Mouse (Mus musculus): Measurements from ENCODE around the gene Clasp2. TPM values are rescaled to one million over a fixed set of nuclear protein-coding genes. Genes with fewer than 3 reads are reported as not detected.

Gene Clasp2
- polyA plus RNA-seq, 1 experiment, result 6.6 TPM

GRCm38 (mm10) chr9:113915789-113916188, 174.5 kb downstream of the Clasp2 start:
- Histone ChIP-seq H3K27me3 (ENCODE audit: control insufficient read depth, insufficient read depth, insufficient read length) (no peaks in the 10 kb centered on the region), H3ac (ENCODE audit: control insufficient read depth, insufficient read length) (no peak overlapping the region), H3K79me2 (ENCODE audit: control insufficient read depth, insufficient read depth) (no peaks in the 10 kb centered on the region), H3K4me2 (ENCODE audit: low read depth) (no peak overlapping the region), H3K4me3 (no peak overlapping the region), H3K36me3 (ENCODE audit: control insufficient read depth, insufficient read depth) (peaks cover 12% of the 10 kb centered on the region)
- TF ChIP-seq MYOG (IDR thresholded peaks at IDR 0.05; ENCODE audit: control insufficient read depth in 1 of 3, insufficient read depth in 1 of 3, insufficient read length in 2 of 3, low read depth in 2 of 3) (no peak), TCF12 (IDR thresholded peaks at IDR 0.05; ENCODE audit: insufficient read depth, poor library complexity, severe bottlenecking) (no peak), MAX (IDR thresholded peaks at IDR 0.05; ENCODE audit: low read depth) (no peak), POLR2A (IDR thresholded peaks at IDR 0.05; ENCODE audit: insufficient read length, low read depth) (no peak), E2F4 (IDR thresholded peaks at IDR 0.05; ENCODE audit: insufficient read depth) (no peak), USF1 (IDR thresholded peaks at IDR 0.05; ENCODE audit: low read depth) (no peak)

DNA sequence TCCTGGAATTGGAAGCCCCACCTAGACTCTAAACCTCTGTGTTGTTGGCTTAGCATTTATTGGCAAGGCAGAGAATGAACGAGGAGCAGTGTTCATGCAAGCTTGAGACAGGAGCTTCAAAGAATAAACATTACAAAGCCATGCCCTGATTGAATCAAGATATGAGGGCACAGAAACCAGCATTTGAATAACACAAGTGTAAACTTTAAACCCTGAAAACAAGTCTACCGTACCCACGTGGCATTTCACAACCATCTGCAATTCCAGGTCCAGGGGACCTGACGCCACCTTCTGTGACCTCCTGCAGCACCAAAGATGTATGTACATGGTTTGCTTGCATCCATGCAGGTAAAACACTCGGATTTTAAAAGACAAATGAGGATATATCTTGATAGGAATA, 181.4 kb downstream of the Clasp2 start:
- H3ac ChIP-seq (ENCODE audit: control insufficient read depth, insufficient read length), result no peak overlapping the region

GRCm38 (mm10) chr9:113924883-113925282, 183.6 kb downstream of the Clasp2 start:
- Histone ChIP-seq H3ac (ENCODE audit: control insufficient read depth, insufficient read length) (no peak overlapping the region), H3K79me2 (ENCODE audit: control insufficient read depth, insufficient read depth) (no peaks in the 10 kb centered on the region)
- TF ChIP-seq TCF3 (IDR thresholded peaks at IDR 0.05; ENCODE audit: insufficient read length, low read depth), result no peak
- no peak for TF ChIP-seq REST (IDR thresholded peaks at IDR 0.05; ENCODE audit: insufficient read depth, insufficient read length)
- no peak for TF ChIP-seq SRF (IDR thresholded peaks at IDR 0.05; ENCODE audit: control insufficient read depth, insufficient read length, low read depth)
- no peak for TF ChIP-seq USF1 (IDR thresholded peaks at IDR 0.05; ENCODE audit: low read depth)
- no peak for TF ChIP-seq TCF12 (IDR thresholded peaks at IDR 0.05; ENCODE audit: insufficient read depth, poor library complexity, severe bottlenecking)
- TF ChIP-seq E2F4 (IDR thresholded peaks at IDR 0.05; ENCODE audit: insufficient read depth), result no peak
- no peak for TF ChIP-seq POLR2A (IDR thresholded peaks at IDR 0.05; ENCODE audit: insufficient read length, low read depth)
- no peak for TF ChIP-seq MYOD1 (IDR thresholded peaks at IDR 0.05; ENCODE audit: control insufficient read depth in 1 of 3, insufficient read length in 2 of 3, low read depth in 2 of 3)
- TF ChIP-seq POLR2AphosphoS2 (IDR thresholded peaks at IDR 0.05; ENCODE audit: insufficient read length, low read depth), result no peak
- no peak for TF ChIP-seq CEBPB (IDR thresholded peaks at IDR 0.05; ENCODE audit: insufficient read depth, poor library complexity, severe bottlenecking)
- TF ChIP-seq MAX (IDR thresholded peaks at IDR 0.05; ENCODE audit: low read depth), result no peak
- no peak for TF ChIP-seq MYOG (IDR thresholded peaks at IDR 0.05; ENCODE audit: control insufficient read depth in 1 of 3, insufficient read depth in 1 of 3, insufficient read length in 2 of 3, low read depth in 2 of 3)

More for the DNA sequence above, 181.4 kb downstream of the Clasp2 start:
- no peak overlapping the region for H3K4me2 ChIP-seq (ENCODE audit: low read depth)
- no peaks in the 10 kb centered on the region for H3K27me3 ChIP-seq (ENCODE audit: control insufficient read depth, insufficient read depth, insufficient read length)
- H3K79me2 ChIP-seq (ENCODE audit: control insufficient read depth, insufficient read depth), result no peaks in the 10 kb centered on the region
- peaks cover 4% of the 10 kb centered on the region for H3K36me3 ChIP-seq (ENCODE audit: control insufficient read depth, insufficient read depth)
- no peak for TF ChIP-seq MAX (IDR thresholded peaks at IDR 0.05; ENCODE audit: low read depth)
- no peak for TF ChIP-seq POLR2A (IDR thresholded peaks at IDR 0.05; ENCODE audit: insufficient read length, low read depth)
- TF ChIP-seq TCF12 (IDR thresholded peaks at IDR 0.05; ENCODE audit: insufficient read depth, poor library complexity, severe bottlenecking), result no peak
- TF ChIP-seq POLR2AphosphoS2 (IDR thresholded peaks at IDR 0.05; ENCODE audit: insufficient read length, low read depth), result no peak
- no peak for TF ChIP-seq MYOG (IDR thresholded peaks at IDR 0.05; ENCODE audit: control insufficient read depth in 1 of 3, insufficient read depth in 1 of 3, insufficient read length in 2 of 3, low read depth in 2 of 3)
- TF ChIP-seq REST (IDR thresholded peaks at IDR 0.05; ENCODE audit: insufficient read depth, insufficient read length), result no peak
- TF ChIP-seq SRF (IDR thresholded peaks at IDR 0.05; ENCODE audit: control insufficient read depth, insufficient read length, low read depth), result no peak
- TF ChIP-seq MYOD1 (IDR thresholded peaks at IDR 0.05; ENCODE audit: control insufficient read depth in 1 of 3, insufficient read length in 2 of 3, low read depth in 2 of 3), result no peak
- no peak for TF ChIP-seq CEBPB (IDR thresholded peaks at IDR 0.05; ENCODE audit: insufficient read depth, poor library complexity, severe bottlenecking)
- TF ChIP-seq TCF3 (IDR thresholded peaks at IDR 0.05; ENCODE audit: insufficient read length, low read depth), result no peak
- no peak for TF ChIP-seq USF1 (IDR thresholded peaks at IDR 0.05; ENCODE audit: low read depth)
- TF ChIP-seq E2F4 (IDR thresholded peaks at IDR 0.05; ENCODE audit: insufficient read depth), result no peak
- H3K4me3 ChIP-seq, result no peak overlapping the region

GRCm38 (mm10) chr9:113928591-113928990, 187.3 kb downstream of the Clasp2 start:
- TF ChIP-seq MAX (IDR thresholded peaks at IDR 0.05; ENCODE audit: low read depth), result no peak
- TF ChIP-seq TCF12 (IDR thresholded peaks at IDR 0.05; ENCODE audit: insufficient read depth, poor library complexity, severe bottlenecking), result no peak
- no peak for TF ChIP-seq SRF (IDR thresholded peaks at IDR 0.05; ENCODE audit: control insufficient read depth, insufficient read length, low read depth)
- no peak for TF ChIP-seq TCF3 (IDR thresholded peaks at IDR 0.05; ENCODE audit: insufficient read length, low read depth)
- TF ChIP-seq POLR2AphosphoS2 (IDR thresholded peaks at IDR 0.05; ENCODE audit: insufficient read length, low read depth), result no peak
- no peak for TF ChIP-seq POLR2A (IDR thresholded peaks at IDR 0.05; ENCODE audit: insufficient read length, low read depth)
- no peak for TF ChIP-seq MYOD1 (IDR thresholded peaks at IDR 0.05; ENCODE audit: control insufficient read depth in 1 of 3, insufficient read length in 2 of 3, low read depth in 2 of 3)
- TF ChIP-seq E2F4 (IDR thresholded peaks at IDR 0.05; ENCODE audit: insufficient read depth), result no peak
- TF ChIP-seq REST (IDR thresholded peaks at IDR 0.05; ENCODE audit: insufficient read depth, insufficient read length), result no peak
- no peak for TF ChIP-seq CEBPB (IDR thresholded peaks at IDR 0.05; ENCODE audit: insufficient read depth, poor library complexity, severe bottlenecking)
- no peak for TF ChIP-seq MYOG (IDR thresholded peaks at IDR 0.05; ENCODE audit: control insufficient read depth in 1 of 3, insufficient read depth in 1 of 3, insufficient read length in 2 of 3, low read depth in 2 of 3)
- no peak for TF ChIP-seq USF1 (IDR thresholded peaks at IDR 0.05; ENCODE audit: low read depth)
- Histone ChIP-seq H3K36me3 (ENCODE audit: control insufficient read depth, insufficient read depth) (peaks cover 4% of the 10 kb centered on the region), H3ac (ENCODE audit: control insufficient read depth, insufficient read length) (no peak overlapping the region), H3K27me3 (ENCODE audit: control insufficient read depth, insufficient read depth, insufficient read length) (no peaks in the 10 kb centered on the region), H3K4me2 (ENCODE audit: low read depth) (no peak overlapping the region), H3K4me3 (no peak overlapping the region), H3K79me2 (ENCODE audit: control insufficient read depth, insufficient read depth) (peaks cover 19% of the 10 kb centered on the region)

More at GRCm38 (mm10) chr9:113924883-113925282, 183.6 kb downstream of the Clasp2 start:
- Histone ChIP-seq H3K27me3 (ENCODE audit: control insufficient read depth, insufficient read depth, insufficient read length) (no peaks in the 10 kb centered on the region), H3K36me3 (ENCODE audit: control insufficient read depth, insufficient read depth) (peaks cover 4% of the 10 kb centered on the region), H3K4me2 (ENCODE audit: low read depth) (no peak overlapping the region), H3K4me3 (no peak overlapping the region)
